Mouse (Mus musculus): ENCODE data around the gene Pck2. TPM values are rescaled to one million over a fixed set of nuclear protein-coding genes. Genes with fewer than 3 reads are reported as not detected.

The Pck2 gene
- polyA plus RNA-seq (2017; shearing (Covaris generic)): 15.0 TPM

GRCm38 (mm10) chr14:55540067-55540786 lies at the start of gene Pck2:
Gene Pck2, plus strand, starts transcription at chr14:55540266.

DNA sequence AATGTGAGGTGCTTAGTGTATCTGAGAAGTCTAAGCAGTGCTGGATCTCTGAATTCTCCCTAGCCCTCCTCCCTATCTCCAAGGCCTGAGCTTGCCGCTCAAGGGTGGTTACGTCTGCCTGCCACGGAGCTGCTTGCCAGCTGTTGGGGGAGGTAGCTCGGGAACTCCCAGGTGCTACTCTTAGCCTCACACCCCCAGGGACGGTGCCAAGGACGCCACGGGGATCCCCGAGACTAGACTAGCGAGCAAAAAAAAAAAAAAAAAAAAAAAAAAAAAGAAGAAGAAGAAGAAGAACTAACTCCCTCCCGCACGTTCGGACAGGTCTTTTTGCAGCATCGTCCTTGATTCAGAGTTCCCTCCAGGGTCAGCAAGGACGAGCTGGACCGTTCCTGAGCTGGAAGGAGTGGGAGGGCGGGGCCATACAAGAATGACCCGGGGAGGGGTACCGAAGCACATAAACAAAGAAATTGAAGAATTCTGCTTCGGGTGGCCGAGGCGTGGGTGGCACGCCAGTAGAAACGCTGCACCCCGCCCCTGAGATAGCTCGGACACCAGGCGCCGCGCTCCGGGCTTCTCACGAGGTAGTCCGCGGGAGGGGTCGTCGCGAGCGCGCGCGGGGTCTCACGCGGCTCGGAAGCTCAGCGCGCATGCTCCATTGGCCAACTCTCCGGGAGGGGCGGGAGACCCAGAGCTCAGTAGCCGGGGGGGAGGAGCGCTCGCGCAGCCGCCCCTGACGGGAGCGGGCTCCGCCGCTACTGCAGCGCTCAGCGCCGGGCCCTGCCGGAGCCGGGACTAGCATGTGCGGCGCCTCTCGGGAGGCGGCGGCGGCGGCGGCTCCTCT lies 49.5 kb upstream of the Pck2 start, which contains the start of gene Carmil3:
Carmil3 (plus strand) TSS at position 291 of the 841 bp plus-strand sequence.

GRCm38 (mm10) chr14:55510125-55510731 lies 29.8 kb upstream of the Pck2 start, which contains the start of gene Cpne6:
Gene Cpne6, plus strand, starts transcription at chr14:55510445.

GRCm38 (mm10) chr14:55524785-55525184 lies 15.3 kb upstream of the Pck2 start, which contains the start of gene Nrl:
Gene Nrl, minus strand, starts transcription at chr14:55524981.

GRCm38 (mm10) chr14:55559799-55560201 lies 19.7 kb downstream of the Pck2 start, which contains the start of gene Dcaf11:
Gene Dcaf11, plus strand, starts transcription at chr14:55560006.

GRCm38 (mm10) chr14:55560202-55561073 lies 20.4 kb downstream of the Pck2 start, which contains the start of gene A730061H03Rik:
Gene A730061H03Rik, minus strand, starts transcription at chr14:55560406.

GRCm38 (mm10) chr14:55575302-55575701 lies 35.2 kb downstream of the Pck2 start, which contains the start of gene Fitm1:
Gene Fitm1, plus strand, starts transcription at chr14:55575617.

GRCm38 (mm10) chr14:55577871-55578667 lies 38.0 kb downstream of the Pck2 start, which contains the start of gene Psme1:
Gene Psme1, plus strand, starts transcription at chr14:55578123.

GRCm38 (mm10) chr14:55584702-55585565 lies 44.9 kb downstream of the Pck2 start, which contains the start of gene Emc9:
Gene Emc9, minus strand, starts transcription at chr14:55585302.

DNA sequence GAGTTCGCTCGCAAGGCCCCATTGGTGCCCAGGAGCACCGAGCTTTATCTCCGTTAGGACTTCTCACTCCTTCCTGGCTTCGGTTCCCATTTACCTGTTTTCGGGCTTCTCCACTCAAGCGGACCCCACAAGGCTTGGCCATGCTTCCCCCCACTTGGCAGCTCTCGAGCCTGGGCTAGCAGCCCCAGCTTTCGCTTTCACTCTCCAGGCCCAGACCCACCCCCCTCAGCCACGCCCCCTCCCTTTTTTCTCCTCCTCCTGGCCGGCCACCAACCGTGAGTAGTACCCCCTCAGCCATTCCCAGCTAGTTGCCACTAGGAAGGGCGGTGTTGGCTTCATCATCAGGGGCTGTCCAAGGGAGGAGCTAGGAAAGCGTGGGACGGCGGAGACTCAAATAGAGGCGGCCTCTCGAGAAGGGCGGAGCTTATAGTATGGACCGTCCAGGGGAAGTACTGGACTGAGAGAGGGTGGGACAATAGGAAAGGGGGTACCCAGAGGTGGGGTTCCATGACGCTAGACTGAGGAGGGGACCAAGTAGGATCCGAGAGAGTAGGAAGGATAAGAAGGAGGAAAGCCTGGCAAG lies 50.8 kb downstream of the Pck2 start, which contains the start of gene Psme2:
Psme2 (minus strand) TSS at position 366 of the 583 bp plus-strand sequence.

GRCm38 (mm10) chr14:55591331-55591891 lies 51.3 kb downstream of the Pck2 start, which contains the start of gene Rnf31:
Gene Rnf31, plus strand, starts transcription at chr14:55591708.

Other genes starting within 250 kb of the Pck2 start
- 29.8 TPM for gene Dhrs4, start 61.5 kb upstream of the Pck2 start, polyA plus RNA-seq (2017; shearing (Covaris generic))
- gene Carmil3, start 49.6 kb upstream of the Pck2 start, polyA plus RNA-seq (2017; shearing (Covaris generic)): not detected
- gene Cpne6, start 29.8 kb upstream of the Pck2 start, polyA plus RNA-seq (2017; shearing (Covaris generic)): not detected
- gene Nrl, start 15.3 kb upstream of the Pck2 start, polyA plus RNA-seq (2017; shearing (Covaris generic)): not detected
- gene Dcaf11, start 19.7 kb downstream of the Pck2 start, polyA plus RNA-seq (2017; shearing (Covaris generic)): 135 TPM
- 7.1 TPM for gene A730061H03Rik, start 20.1 kb downstream of the Pck2 start, polyA plus RNA-seq (2017; shearing (Covaris generic))
- not detected for gene Fitm1, start 35.4 kb downstream of the Pck2 start, polyA plus RNA-seq (2017; shearing (Covaris generic))
- gene Psme1, start 37.9 kb downstream of the Pck2 start, polyA plus RNA-seq (2017; shearing (Covaris generic)): 681 TPM
- gene Emc9, start 45.0 kb downstream of the Pck2 start, polyA plus RNA-seq (2017; shearing (Covaris generic)): 30.4 TPM
- gene Psme2, start 50.8 kb downstream of the Pck2 start, polyA plus RNA-seq (2017; shearing (Covaris generic)): 378 TPM
- gene Rnf31, start 51.4 kb downstream of the Pck2 start, polyA plus RNA-seq (2017; shearing (Covaris generic)): 45.9 TPM
- gene Irf9, start 63.3 kb downstream of the Pck2 start, polyA plus RNA-seq (2017; shearing (Covaris generic)): 142 TPM
- gene Rec8, start 77.8 kb downstream of the Pck2 start, polyA plus RNA-seq (2017; shearing (Covaris generic)): 1.1 TPM
- gene Ipo4, start 95.7 kb downstream of the Pck2 start, polyA plus RNA-seq (2017; shearing (Covaris generic)): 55.1 TPM
- gene Gm49378, start 97.6 kb downstream of the Pck2 start, polyA plus RNA-seq (2017; shearing (Covaris generic)): 0.66 TPM
- gene Tm9sf1, start 103.5 kb downstream of the Pck2 start, polyA plus RNA-seq (2017; shearing (Covaris generic)): 58.5 TPM
- 1.1 TPM for gene Tssk4, start 109.9 kb downstream of the Pck2 start, polyA plus RNA-seq (2017; shearing (Covaris generic))
- 65.6 TPM for gene Mdp1, start 120.2 kb downstream of the Pck2 start, polyA plus RNA-seq (2017; shearing (Covaris generic))
- gene Gmpr2, start 131.7 kb downstream of the Pck2 start, polyA plus RNA-seq (2017; shearing (Covaris generic)): 34.7 TPM
- 214 TPM for gene Nedd8, start 131.9 kb downstream of the Pck2 start, polyA plus RNA-seq (2017; shearing (Covaris generic))
- 156 TPM for gene Tinf2, start 141.6 kb downstream of the Pck2 start, polyA plus RNA-seq (2017; shearing (Covaris generic))
- gene Tgm1, start 173.7 kb downstream of the Pck2 start, polyA plus RNA-seq (2017; shearing (Covaris generic)): not detected
- 109 TPM for gene Rabggta, start 182.0 kb downstream of the Pck2 start, polyA plus RNA-seq (2017; shearing (Covaris generic))
- gene Dhrs1, start 205.4 kb downstream of the Pck2 start, polyA plus RNA-seq (2017; shearing (Covaris generic)): 18.4 TPM
- gene Nop9, start 205.4 kb downstream of the Pck2 start, polyA plus RNA-seq (2017; shearing (Covaris generic)): 35.8 TPM
- not detected for gene Cideb, start 218.2 kb downstream of the Pck2 start, polyA plus RNA-seq (2017; shearing (Covaris generic))
- gene Ltb4r2, start 221.2 kb downstream of the Pck2 start, polyA plus RNA-seq (2017; shearing (Covaris generic)): not detected
- not detected for gene Ltb4r1, start 225.7 kb downstream of the Pck2 start, polyA plus RNA-seq (2017; shearing (Covaris generic))
- not detected for gene Adcy4, start 243.8 kb downstream of the Pck2 start, polyA plus RNA-seq (2017; shearing (Covaris generic))
- gene Ripk3, start 248.6 kb downstream of the Pck2 start, polyA plus RNA-seq (2017; shearing (Covaris generic)): 61.2 TPM